Mouse (Mus musculus) kidney, adult 2 months (tissue): ENCODE data around the gene Trap1.

Experiments used
- CTCF ChIP-seq: fragments of 200-500 bp; conservative IDR thresholded peaks from 2 replicates; pipeline ENCODE4 v1.5.1; 2011; ENCODE audit warnings: low read depth, mild to moderate bottlenecking, control low read depth, low read length, moderate library complexity, mixed read lengths; ENCODE audit not compliant: insufficient read depth, insufficient read length
- POLR2A ChIP-seq: fragments of 200-500 bp; IDR thresholded peaks from one replicate; pipeline ENCODE4 v1.6.1; 2011; ENCODE audit warnings: low read depth, low read length, control low read depth

DNA sequence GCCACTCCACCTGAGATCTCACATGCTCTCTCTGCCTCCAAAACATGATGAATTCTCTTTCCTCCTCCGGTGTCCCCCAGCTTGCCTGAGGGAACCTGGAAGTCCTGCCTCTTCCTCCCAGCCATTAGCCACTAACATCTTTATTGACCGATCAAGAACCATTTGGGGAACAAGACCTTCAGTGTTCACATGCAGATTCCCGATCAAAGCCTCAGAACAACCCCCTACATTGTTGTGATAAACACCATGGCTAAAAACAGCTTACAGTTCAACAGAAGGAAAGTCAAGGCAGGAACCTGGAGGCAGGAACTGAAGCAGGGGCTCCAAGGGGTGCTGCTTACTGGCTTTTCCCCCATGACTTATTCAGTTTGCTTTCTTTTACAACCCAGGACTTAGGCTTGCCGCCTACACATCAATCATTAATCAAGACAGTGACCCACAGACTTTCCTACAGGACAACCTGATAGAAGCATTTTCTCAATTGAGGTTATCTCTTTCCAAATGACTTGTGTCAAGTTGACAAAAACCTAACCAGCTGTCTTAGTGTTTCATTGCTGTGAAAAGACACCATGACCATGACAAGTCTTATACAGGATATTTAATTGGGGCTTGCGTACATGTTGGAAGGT lies 63.5 kb downstream of the Trap1 start:
- TF ChIP-seq CTCF (no peak), POLR2A (no peak)
